Mouse (Mus musculus) spleen, adult 12 weeks (tissue): ENCODE results near the gene Fam76b.
A peak's percentile ranks its signal among the peaks of the same experiment; 100 is the strongest.

Experiments used
- DNase-seq: peaks from one replicate; pipeline ENCODE4 v3.0.0; 2022; ENCODE audit warnings: low spot score

The Fam76b gene

DNA sequence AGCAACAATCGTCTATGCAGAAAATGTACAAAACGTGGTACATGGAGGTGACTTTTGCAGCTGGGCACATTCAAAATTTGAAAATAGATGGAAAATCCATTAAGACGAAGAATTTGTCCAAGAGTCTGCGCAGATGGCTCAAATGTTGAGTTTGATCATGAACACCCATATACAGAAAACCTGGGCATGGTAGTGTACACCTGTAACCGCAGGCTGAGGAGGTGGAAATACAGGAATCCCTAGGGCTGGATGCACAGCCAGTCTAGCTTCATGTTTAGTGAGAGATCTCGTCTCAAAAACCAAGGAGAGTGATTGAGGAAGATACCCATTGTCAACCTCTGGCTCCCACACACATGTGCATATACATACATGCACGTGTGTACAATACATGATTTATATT is 44.1 kb downstream of the Fam76b start:
- DNase-seq, result no peak

GRCm38 (mm10) chr9:13874359-13874758 is 46.8 kb downstream of the Fam76b start:
- no peak for DNase-seq

DNA sequence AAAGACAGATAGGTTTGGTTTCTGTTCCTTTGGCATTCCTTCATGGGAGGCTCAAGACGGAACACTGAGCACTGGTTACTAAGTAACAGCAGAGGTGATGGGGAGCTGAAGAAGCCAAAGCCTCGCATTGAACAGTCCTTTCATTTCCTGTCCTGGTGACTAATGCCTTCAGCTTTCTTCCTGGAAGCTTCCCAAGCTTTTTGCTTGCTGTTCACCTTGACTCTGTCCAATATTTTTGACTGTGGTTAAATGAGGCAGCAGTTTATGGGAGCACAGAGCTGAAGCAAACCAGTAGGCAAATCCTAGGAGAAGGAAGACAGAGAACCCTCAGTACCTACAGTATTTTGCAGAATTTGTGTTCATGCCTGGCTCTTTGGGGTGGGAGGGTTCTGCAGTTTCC is 47.8 kb downstream of the Fam76b start:
- no peak for DNase-seq

DNA sequence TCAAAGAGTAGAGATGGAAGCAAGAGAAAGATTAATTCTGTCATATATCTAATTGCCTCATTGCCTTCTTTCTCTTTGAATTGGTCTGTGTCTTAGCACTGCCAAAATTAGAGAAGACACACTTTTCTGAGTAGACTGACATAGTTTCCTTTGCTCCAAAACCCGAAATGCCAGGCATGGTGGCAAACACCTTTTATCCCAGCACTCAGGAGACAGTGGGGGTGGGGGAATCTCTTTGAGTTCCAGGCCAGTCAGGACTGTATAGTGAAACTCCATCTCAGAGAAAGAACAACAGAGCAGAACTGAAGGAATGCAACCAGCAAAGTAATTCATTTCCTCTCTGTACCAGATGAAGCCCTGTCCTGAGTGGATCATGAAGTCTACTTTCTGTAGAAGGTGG is 53.2 kb downstream of the Fam76b start:
- no peak for DNase-seq

GRCm38 (mm10) chr9:13882478-13882877 is 55.0 kb downstream of the Fam76b start:
- DNase-seq, result no peak

DNA sequence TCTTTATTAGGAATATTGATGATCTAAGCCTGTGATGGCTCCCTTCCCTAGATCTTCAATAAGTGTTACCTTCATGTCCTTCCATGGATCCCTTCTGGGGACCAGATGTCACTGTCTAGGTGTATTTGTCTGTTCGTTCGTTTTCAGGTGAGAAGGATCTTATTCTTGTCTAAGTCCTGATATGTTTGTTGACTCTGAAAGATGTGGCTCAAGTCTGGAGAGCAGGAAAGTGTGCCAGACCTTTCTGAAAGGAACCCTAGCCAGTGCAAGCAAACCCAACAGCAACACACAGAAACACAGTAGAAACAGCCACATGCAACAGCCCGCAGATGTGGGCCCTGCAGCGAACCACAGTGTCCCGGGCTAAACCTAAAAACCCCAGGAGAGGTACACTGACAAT is 61.5 kb downstream of the Fam76b start:
- DNase-seq, result no peak

- DNase-seq, result peak; percentile 18
Observed at GRCm38 (mm10) chr9:13889657-13890056, 62.1 kb downstream of the Fam76b start.

DNA sequence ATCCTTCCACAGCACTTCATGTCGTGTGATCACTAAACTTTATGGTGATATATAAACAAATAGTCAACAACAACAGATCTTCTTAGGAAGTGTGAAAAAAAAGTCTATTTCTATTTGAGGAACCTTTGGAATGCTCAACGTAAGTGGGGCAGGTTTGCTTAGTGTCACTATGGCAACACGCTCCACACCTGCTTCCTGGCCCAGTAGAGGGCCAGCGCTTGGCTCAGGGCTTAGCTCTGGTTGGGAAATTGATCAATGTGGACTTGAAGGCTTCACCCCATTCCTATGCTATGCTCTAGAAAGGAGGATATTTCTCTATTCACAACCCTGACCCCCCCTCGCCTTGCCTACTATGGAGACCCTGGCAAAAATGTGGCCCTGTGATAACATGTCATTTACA is 62.7 kb downstream of the Fam76b start:
- DNase-seq, result no peak

DNA sequence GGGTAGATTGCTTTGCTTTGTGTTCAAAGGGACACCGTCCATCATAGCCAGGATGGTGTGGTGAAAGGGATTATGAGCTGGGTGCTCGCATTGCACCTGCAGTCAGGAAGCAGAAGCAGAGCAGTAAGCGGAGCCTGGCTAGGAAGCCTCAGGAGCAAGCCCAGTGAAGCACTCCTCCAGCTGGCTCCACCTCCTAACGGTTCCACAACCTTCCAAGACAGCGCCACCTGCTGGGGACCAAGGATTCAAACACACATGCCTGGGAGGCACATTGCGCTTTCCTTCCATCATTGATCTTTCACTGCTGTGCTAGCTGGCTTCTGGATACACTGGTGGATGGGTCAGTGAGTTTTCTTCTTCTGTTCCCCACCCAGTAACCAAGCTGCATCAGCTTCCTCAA is 64.4 kb downstream of the Fam76b start:
- DNase-seq, result no peak

DNA sequence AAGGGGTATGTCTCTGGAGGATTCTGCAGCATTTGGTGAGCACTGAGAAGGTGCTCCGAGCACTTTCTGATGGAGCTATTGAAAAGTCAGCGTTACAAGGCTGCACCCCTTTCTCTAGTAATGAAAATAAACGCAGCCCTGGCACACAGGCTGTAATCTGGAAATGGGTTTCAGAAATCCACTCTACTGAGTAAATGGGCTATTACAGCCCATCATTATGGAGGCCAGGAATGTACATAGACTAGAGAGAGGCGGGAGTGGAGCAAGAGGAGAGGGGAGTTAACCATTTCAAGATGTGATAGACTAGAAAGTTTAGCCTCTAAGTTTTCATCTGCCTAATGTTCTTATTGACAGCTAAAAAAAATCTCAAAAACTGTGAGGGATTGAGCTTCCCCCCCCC is 65.5 kb downstream of the Fam76b start:
- no peak for DNase-seq

GRCm38 (mm10) chr9:13894491-13894890 is 67.0 kb downstream of the Fam76b start:
- no peak for DNase-seq

GRCm38 (mm10) chr9:13894936-13895335 is 67.4 kb downstream of the Fam76b start:
- no peak for DNase-seq

DNA sequence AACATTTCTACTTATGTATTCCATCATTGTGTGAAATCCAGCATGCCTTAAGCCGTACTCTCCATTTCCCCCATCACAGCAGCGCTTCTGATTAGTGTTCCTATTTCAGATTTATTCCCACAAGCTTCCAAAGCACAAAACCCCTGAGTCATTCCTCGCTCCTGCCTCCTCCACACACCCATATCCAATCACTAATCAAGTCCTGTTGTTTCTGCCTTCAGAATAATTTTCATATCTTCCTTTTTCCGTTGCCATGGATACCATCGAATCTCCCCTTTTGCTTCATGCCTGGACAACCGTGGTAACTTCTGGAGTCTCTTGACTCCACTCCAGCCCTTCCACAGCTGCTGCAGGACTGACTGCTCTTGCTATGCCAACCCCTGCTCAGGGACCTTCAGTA is 68.5 kb downstream of the Fam76b start:
- DNase-seq, result no peak

- no peak for DNase-seq
Observed at GRCm38 (mm10) chr9:13898510-13899305, 71.2 kb downstream of the Fam76b start.

DNA sequence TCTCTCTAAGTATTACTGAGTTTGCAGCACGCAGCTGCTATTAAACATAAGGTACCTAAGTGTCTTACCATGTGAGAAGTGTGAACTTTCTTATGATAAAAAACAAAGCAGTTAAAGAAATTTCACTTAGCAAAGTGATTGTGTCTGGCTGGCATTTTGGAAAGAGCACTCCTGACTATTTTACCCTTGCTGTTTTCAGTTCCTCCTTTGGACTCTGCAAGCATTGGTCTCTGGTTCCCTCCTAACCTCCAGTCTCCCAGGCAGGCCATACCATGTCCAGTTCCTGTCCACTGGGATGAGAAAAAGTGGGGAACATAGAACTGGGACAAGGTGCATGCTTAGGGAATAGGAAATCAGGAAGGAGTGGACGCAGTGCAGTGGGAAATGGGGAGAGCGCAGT is 74.5 kb downstream of the Fam76b start:
- no peak for DNase-seq

DNA sequence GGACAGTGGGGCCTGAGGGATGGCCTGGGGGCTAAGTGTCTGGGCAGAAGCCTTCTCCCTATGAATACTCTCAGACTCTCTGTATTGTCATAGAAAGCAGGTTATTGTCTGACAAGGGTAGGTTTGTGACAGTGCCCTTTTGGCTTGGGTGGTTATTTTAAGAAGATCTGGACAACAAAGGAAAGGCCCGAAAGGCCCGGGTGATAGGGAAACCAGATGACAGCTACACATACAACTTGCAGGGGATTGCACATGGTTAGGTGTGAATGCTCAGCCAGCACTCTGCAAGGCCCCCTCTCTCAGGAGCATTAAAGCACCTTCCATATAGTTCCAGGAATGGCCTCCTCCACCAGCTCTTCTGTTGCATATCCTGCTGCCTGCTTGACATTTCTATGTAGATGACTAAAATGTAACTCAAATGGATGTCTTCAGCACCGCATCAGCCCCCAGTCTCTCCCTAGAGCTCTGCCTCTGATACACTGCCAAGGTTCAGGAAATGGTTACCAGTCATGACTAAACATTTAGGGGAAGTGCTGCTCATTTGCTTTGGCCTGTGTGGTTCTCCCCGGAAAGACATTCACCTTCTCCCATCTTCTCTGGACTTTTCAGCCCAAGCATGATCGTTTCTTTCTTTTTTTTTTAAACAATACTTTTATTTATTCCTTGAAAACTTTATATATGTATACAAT is 76.7 kb downstream of the Fam76b start:
- no peak for DNase-seq
